In the genomic region with DNA sequence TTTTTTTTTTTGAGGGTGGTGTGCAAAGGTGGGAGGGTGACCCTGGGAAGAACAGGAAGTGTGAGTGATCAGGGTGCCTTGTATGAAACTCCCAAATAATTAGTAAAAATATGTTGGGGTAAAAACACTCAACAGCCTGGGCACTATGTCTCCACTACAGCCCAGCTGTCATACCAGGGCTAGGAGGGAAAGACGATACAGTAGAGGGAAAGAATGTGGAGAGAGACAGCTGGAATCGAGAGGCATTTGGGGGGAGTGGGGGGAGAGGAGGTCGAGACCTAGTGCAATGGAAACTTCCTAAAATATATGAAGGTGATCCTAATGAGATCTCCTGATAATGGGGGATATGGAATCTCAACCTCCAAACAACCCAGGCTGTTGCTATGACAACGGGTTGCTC, we compare ENCODE assay signal across 20 mouse cellular contexts.
"Had no signal": no experiment of that assay in that cellular context is flagged by ENCODE, and none has a peak within 500 bp of the region (broad histone marks: within the 10 kb centered on the region; RNA-seq: fewer than 3 reads in every experiment).

No protein-coding gene starts in this region.

- DNase-seq: liver, postnatal 0 days; lung, adult 2 months; lung, postnatal 14 days; lung, postnatal 36 days; retina, postnatal 1 day; right cerebral cortex, adult 18-20 months; right cerebral cortex, postnatal 25 days; right cerebral cortex, postnatal 4 days; spleen, adult 18-20 months; thymus, adult 18-20 months; thymus, postnatal 14 days; thymus, postnatal 36 days had no signal

- H3K4me2 ChIP-seq: liver, embryonic 15.5 days; lung, embryonic 15.5 days; midbrain, embryonic 13.5 days; neural tube, embryonic 12.5 days had no signal

- H3K9ac ChIP-seq: liver, embryonic 15.5 days; liver, postnatal 0 days; lung, embryonic 15.5 days; midbrain, embryonic 13.5 days; neural tube, embryonic 12.5 days had no signal

- ATAC-seq: liver, postnatal 0 days; lung, postnatal 0 days; midbrain, embryonic 13.5 days; midbrain, embryonic 16.5 days had no signal

- H3K27ac ChIP-seq: liver, embryonic 15.5 days; lung, embryonic 15.5 days; macrophage; midbrain, embryonic 10.5 days; midbrain, embryonic 13.5 days; neural tube, embryonic 12.5 days had no signal

- H3K27me3 ChIP-seq: liver, embryonic 15.5 days; lung, embryonic 15.5 days; midbrain, embryonic 13.5 days; neural tube, embryonic 12.5 days had no signal

- H3K9me3 ChIP-seq: liver, embryonic 15.5 days; lung, embryonic 15.5 days had no signal

- H3K4me1 ChIP-seq: liver, embryonic 15.5 days; lung, embryonic 15.5 days; midbrain, embryonic 10.5 days; midbrain, embryonic 13.5 days; neural tube, embryonic 12.5 days had no signal

- H3K4me3 ChIP-seq: liver, embryonic 15.5 days; lung, embryonic 15.5 days; midbrain, embryonic 10.5 days; midbrain, embryonic 13.5 days; neural tube, embryonic 12.5 days had no signal
